8 mouse cellular contexts compared by ENCODE assay signal in the genomic region with DNA sequence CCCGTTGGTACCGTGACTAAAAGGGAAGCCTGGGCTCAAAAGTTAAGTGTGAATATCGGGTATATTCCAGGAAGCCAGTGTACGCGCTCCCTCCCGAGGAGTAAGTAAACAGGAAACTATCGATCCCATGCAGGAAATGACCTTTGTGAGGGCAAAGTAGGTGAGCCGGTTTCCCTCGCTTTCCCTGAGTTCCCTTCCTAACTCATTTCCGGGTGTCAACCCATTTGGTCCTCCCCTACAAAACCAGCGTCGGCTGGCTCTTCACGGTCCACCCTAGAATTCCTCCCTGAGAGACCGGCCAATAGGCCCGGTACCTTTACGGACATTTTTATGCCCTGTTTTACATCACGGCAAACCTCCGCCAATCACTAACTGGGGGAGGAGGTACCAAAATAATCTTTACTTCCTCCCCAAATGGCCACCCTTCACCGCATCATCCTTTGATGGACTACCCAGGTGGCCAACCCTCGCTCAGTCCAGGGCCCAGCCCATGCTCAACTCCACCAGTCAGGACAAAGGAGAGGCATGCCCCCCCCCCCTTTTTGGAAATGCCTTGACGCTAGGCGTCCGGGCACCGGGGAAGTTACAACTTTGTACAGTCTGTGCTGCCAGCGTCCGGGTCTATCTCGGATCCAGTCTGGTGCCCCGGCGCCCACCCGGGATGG. TPM values are rescaled to one million over a fixed set of nuclear protein-coding genes. Genes with fewer than 3 reads are reported as not detected.
DNase-seq lines count a peak whose midpoint lies in the region; ATAC-seq lines count a peak whose summit lies in the region.

No protein-coding gene starts in this region.

- H3K36me3 ChIP-seq in forebrain, embryonic 10.5 days (replicated peaks): no peaks in the 10 kb centered on the region
- no peaks in the 10 kb centered on the region for H3K36me3 ChIP-seq in heart, embryonic 16.5 days (ENCODE audit: control insufficient read depth, insufficient read depth)
- H3K36me3 ChIP-seq in liver, embryonic 15.5 days (replicated peaks): no peaks in the 10 kb centered on the region
- H3K36me3 ChIP-seq in neural tube, embryonic 12.5 days: no peaks in the 10 kb centered on the region

- peak; percentile 92 for DNase-seq in CD8-positive naive resting alpha-beta T cell, adult 2 months (ENCODE audit: low read depth in 2 of 2, low spot score in 2 of 2)
- DNase-seq in c-Kit-positive CD71-negative TER-119-negative erythroid progenitor cells, embryonic 14.5 days (ENCODE audit: low read depth): peak; percentile 95
- peak; percentile 97 for DNase-seq in forebrain, embryonic 10.5 days (ENCODE audit: extremely low spot score, low spot score)
- peak; percentile 98 to 99 for DNase-seq in kidney, postnatal 36 days
- DNase-seq in telencephalon, adult 2 months (ENCODE audit: low read depth, low spot score): peak; percentile 100

- peak; percentile 99 for ATAC-seq in heart, embryonic 16.5 days (replicated peaks; ENCODE audit: extremely low read depth, insufficient read depth, low FRiP score)
- peak; percentile 97 for ATAC-seq in liver, embryonic 15.5 days (ENCODE audit: insufficient read depth)
- peak; percentile 100 for ATAC-seq in neural tube, embryonic 12.5 days (ENCODE audit: low FRiP score, low read depth)

- no peaks in the 10 kb centered on the region; the same call in 1 of the 2 replicates for H3K27me3 ChIP-seq in forebrain, embryonic 10.5 days (ENCODE audit: poor library complexity, severe bottlenecking)
- H3K27me3 ChIP-seq in heart, embryonic 16.5 days (ENCODE audit: control insufficient read depth, insufficient read depth, low read length): no peaks in the 10 kb centered on the region
- H3K27me3 ChIP-seq in liver, embryonic 15.5 days: no peaks in the 10 kb centered on the region
- no peaks in the 10 kb centered on the region for H3K27me3 ChIP-seq in neural tube, embryonic 12.5 days (replicated peaks)

- WGBS in forebrain, embryonic 10.5 days: under 1% methylated on average over 30 of the region's 30 CpGs
- under 1% methylated on average over 30 of the region's 30 CpGs for WGBS in heart, embryonic 16.5 days
- under 1% methylated on average over 30 of the region's 30 CpGs for WGBS in liver, embryonic 15.5 days (ENCODE audit: insufficient replicate concordance)
- under 1% methylated on average over 30 of the region's 30 CpGs for WGBS in neural tube, embryonic 12.5 days

- peak overlapping the region; percentile 75 for H3K4me3 ChIP-seq in forebrain, embryonic 10.5 days
- H3K4me3 ChIP-seq in heart, embryonic 16.5 days (ENCODE audit: low read length): peak overlapping the region; percentile 60
- peak overlapping the region; percentile 77 for H3K4me3 ChIP-seq in liver, embryonic 15.5 days (replicated peaks)
- peak overlapping the region; percentile 70 for H3K4me3 ChIP-seq in neural tube, embryonic 12.5 days

- H3K9me3 ChIP-seq in forebrain, embryonic 10.5 days: no peaks in the 10 kb centered on the region
- no peaks in the 10 kb centered on the region for H3K9me3 ChIP-seq in heart, embryonic 16.5 days (replicated peaks; ENCODE audit: control insufficient read depth, low read length)
- H3K9me3 ChIP-seq in liver, embryonic 15.5 days (replicated peaks): no peaks in the 10 kb centered on the region
- H3K9me3 ChIP-seq in neural tube, embryonic 12.5 days: no peaks in the 10 kb centered on the region

- peak overlapping the region; percentile 78 for H3K4me2 ChIP-seq in heart, embryonic 16.5 days (ENCODE audit: low read depth, low read length)
- H3K4me2 ChIP-seq in liver, embryonic 15.5 days: peak overlapping the region; percentile 82
- peak overlapping the region; percentile 63 for H3K4me2 ChIP-seq in neural tube, embryonic 12.5 days (replicated peaks)

- peak overlapping the region; percentile 76 for H3K9ac ChIP-seq in heart, embryonic 16.5 days (ENCODE audit: low read length)
- peak overlapping the region; percentile 87 for H3K9ac ChIP-seq in liver, embryonic 15.5 days
- H3K9ac ChIP-seq in neural tube, embryonic 12.5 days: peak overlapping the region; percentile 90

- peaks cover 14% of the 10 kb centered on the region for H3K4me1 ChIP-seq in forebrain, embryonic 10.5 days
- peaks cover 7% of the 10 kb centered on the region for H3K4me1 ChIP-seq in heart, embryonic 16.5 days (ENCODE audit: control insufficient read depth, insufficient read depth, low read length)
- peaks cover 32% of the 10 kb centered on the region for H3K4me1 ChIP-seq in liver, embryonic 15.5 days (replicated peaks)
- H3K4me1 ChIP-seq in neural tube, embryonic 12.5 days: no peaks in the 10 kb centered on the region

- peak overlapping the region; percentile 95 for H3K27ac ChIP-seq in forebrain, embryonic 10.5 days
- H3K27ac ChIP-seq in heart, embryonic 16.5 days (ENCODE audit: low read length): peak overlapping the region; percentile 99
- peak overlapping the region; percentile 100 for H3K27ac ChIP-seq in liver, embryonic 15.5 days (replicated peaks)
- H3K27ac ChIP-seq in neural tube, embryonic 12.5 days: peak overlapping the region; percentile 97

RNA-seq across cellular contexts. Expression of gene Foxj2, which starts 9.0 kb away (rescaled TPM):
- 2.2 and 2.3 TPM in 2 replicates for polyA plus RNA-seq in forebrain, embryonic 10.5 days (2016; fragmentation: Nextera tagmentation; extraction: Ambion mirVana)
- 6.1 TPM in 2 replicates for polyA plus RNA-seq in heart, embryonic 16.5 days (2015; fragmentation: Nextera tagmentation; extraction: Ambion mirVana)
- polyA plus RNA-seq in liver, embryonic 15.5 days (2015; fragmentation: Nextera tagmentation; extraction: Ambion mirVana): 1.3 and 1.5 TPM in 2 replicates
- polyA plus RNA-seq in neural tube, embryonic 12.5 days (2016; fragmentation: Nextera tagmentation; extraction: Ambion mirVana): 5.5 TPM in 2 replicates

RNA-seq across cellular contexts. Expression of gene Slc2a3, which starts 9.3 kb away (rescaled TPM):
- polyA plus RNA-seq in forebrain, embryonic 10.5 days (2016; fragmentation: Nextera tagmentation; extraction: Ambion mirVana): 67.3 and 70.7 TPM in 2 replicates
- 10.5 and 10.9 TPM in 2 replicates for polyA plus RNA-seq in heart, embryonic 16.5 days (2015; fragmentation: Nextera tagmentation; extraction: Ambion mirVana)
- polyA plus RNA-seq in liver, embryonic 15.5 days (2015; fragmentation: Nextera tagmentation; extraction: Ambion mirVana): 11.8 and 13.8 TPM in 2 replicates
- 22.6 and 26.1 TPM in 2 replicates for polyA plus RNA-seq in neural tube, embryonic 12.5 days (2016; fragmentation: Nextera tagmentation; extraction: Ambion mirVana)

RNA-seq across cellular contexts. Expression of gene C3ar1, which starts 45.2 kb away (rescaled TPM):
- 0.89 and 1.1 TPM in 2 replicates for polyA plus RNA-seq in forebrain, embryonic 10.5 days (2016; fragmentation: Nextera tagmentation; extraction: Ambion mirVana)
- 2.5 and 2.7 TPM in 2 replicates for polyA plus RNA-seq in heart, embryonic 16.5 days (2015; fragmentation: Nextera tagmentation; extraction: Ambion mirVana)
- polyA plus RNA-seq in liver, embryonic 15.5 days (2015; fragmentation: Nextera tagmentation; extraction: Ambion mirVana): 1.0 TPM in 2 replicates
- polyA plus RNA-seq in neural tube, embryonic 12.5 days (2016; fragmentation: Nextera tagmentation; extraction: Ambion mirVana): 1.7 and 2.1 TPM in 2 replicates

Comparison
In these comparisons a context has a peak if more than half of its experiments do, and no peak if none do; other contexts are left out.
1. Peak in every context shown above with its lines: DNase-seq, ATAC-seq, H3K4me3 ChIP-seq and H3K27ac ChIP-seq.